Mouse (Mus musculus) spleen, adult 10 weeks (tissue): ENCODE data around the gene Fam50a. TPM values are rescaled to one million over a fixed set of nuclear protein-coding genes. Genes with fewer than 3 reads are reported as not detected.

Experiments
- polyA plus RNA-seq: library from polyadenylated mRNA; stranded (reverse); fragments of 350-450 nt; fragmentation: Illumina TruSeq; extraction: RNeasy Lipid Tissue Mini Kit (QIAGEN cat#74804); gene quantifications from one replicate; pipeline ENCODE4 v1.2.3, GENCODE M21; 2015; ENCODE audit warnings: low replicate concordance; ENCODE audit not compliant: insufficient read depth

The Fam50a gene
- polyA plus RNA-seq, result 74.4 TPM

GRCm38 (mm10) chrX:74312540-74313464 is at the start of gene Fam50a:
Fam50a (plus strand) TSS chrX:74313033.

GRCm38 (mm10) chrX:74270062-74270901 is 42.6 kb upstream of the Fam50a start, which contains the start of gene Rpl10:
Rpl10 (plus strand) TSS chrX:74270812.

GRCm38 (mm10) chrX:74281732-74282394 is 31.0 kb upstream of the Fam50a start, which contains the start of the genes Taz and Dnase1l1:
Taz (plus strand) TSS chrX:74281912.
Dnase1l1 (minus strand) TSS chrX:74282337.

GRCm38 (mm10) chrX:74296538-74297448 is 16.0 kb upstream of the Fam50a start, which contains the start of gene Atp6ap1:
Atp6ap1 (plus strand) TSS chrX:74297097.

GRCm38 (mm10) chrX:74304867-74305700 is 7.7 kb upstream of the Fam50a start, which contains the start of gene Gdi1:
Gdi1 (plus strand) TSS chrX:74304998.

GRCm38 (mm10) chrX:74328725-74329161 is 15.9 kb downstream of the Fam50a start, which contains the start of gene Plxna3:
Plxna3 (plus strand) TSS chrX:74329066.

GRCm38 (mm10) chrX:74353467-74353770 is 40.6 kb downstream of the Fam50a start, which contains the start of gene Lage3:
Lage3 (minus strand) TSS chrX:74353618.

Other genes starting within 250 kb of the Fam50a start
- gene Opn1mw, start 185.6 kb upstream of the Fam50a start, polyA plus RNA-seq, result not detected
- 30.4 TPM for gene Mecp2, start 177.7 kb upstream of the Fam50a start, polyA plus RNA-seq
- gene Tex28, start 145.2 kb upstream of the Fam50a start, polyA plus RNA-seq, result not detected
- gene Tktl1, start 135.8 kb upstream of the Fam50a start, polyA plus RNA-seq, result 0.51 TPM
- gene Flna, start 63.2 kb upstream of the Fam50a start, polyA plus RNA-seq, result 425 TPM
- gene Emd, start 58.3 kb upstream of the Fam50a start, polyA plus RNA-seq, result 76.9 TPM
- gene Rpl10, start 42.2 kb upstream of the Fam50a start, polyA plus RNA-seq, result 3,240 TPM
- gene Taz, start 31.1 kb upstream of the Fam50a start, polyA plus RNA-seq, result 134 TPM
- gene Dnase1l1, start 30.7 kb upstream of the Fam50a start, polyA plus RNA-seq, result 30.2 TPM
- 253 TPM for gene Atp6ap1, start 15.9 kb upstream of the Fam50a start, polyA plus RNA-seq
- gene Gdi1, start 8.0 kb upstream of the Fam50a start, polyA plus RNA-seq, result 380 TPM
- gene Plxna3, start 16.0 kb downstream of the Fam50a start, polyA plus RNA-seq, result 5.0 TPM
- 32.5 TPM for gene Lage3, start 40.6 kb downstream of the Fam50a start, polyA plus RNA-seq
- 34.8 TPM for gene Ubl4a, start 60.2 kb downstream of the Fam50a start, polyA plus RNA-seq
- 16.4 TPM for gene Slc10a3, start 60.3 kb downstream of the Fam50a start, polyA plus RNA-seq
- 25.3 TPM for gene Fam3a, start 80.2 kb downstream of the Fam50a start, polyA plus RNA-seq
- gene Ikbkg, start 80.3 kb downstream of the Fam50a start, polyA plus RNA-seq, result 34.1 TPM
- 42.5 TPM for gene G6pdx, start 116.2 kb downstream of the Fam50a start, polyA plus RNA-seq
- gene Gm6880, start 168.4 kb downstream of the Fam50a start, polyA plus RNA-seq, result not detected